Mouse (Mus musculus): ENCODE results near the gene Mdh2.
A peak's percentile ranks its signal among the peaks of the same experiment; 100 is the strongest.

GRCm38 (mm10) chr5:135778471-135779445 lies at the start of gene Mdh2:
- TF ChIP-seq POLR2A (IDR thresholded peaks at IDR 0.05; ENCODE audit: insufficient read length, low read depth): peak; percentile 99
- TF ChIP-seq MAX (IDR thresholded peaks at IDR 0.05; ENCODE audit: low read depth): no peak
- no peak for TF ChIP-seq USF1 (IDR thresholded peaks at IDR 0.05; ENCODE audit: low read depth)
- TF ChIP-seq TCF3 (IDR thresholded peaks at IDR 0.05; ENCODE audit: insufficient read length, low read depth): no peak
- TF ChIP-seq E2F4 (IDR thresholded peaks at IDR 0.05; ENCODE audit: insufficient read depth): no peak
- TF ChIP-seq MYOD1 (IDR thresholded peaks at IDR 0.05; ENCODE audit: control insufficient read depth in 1 of 3, insufficient read length in 2 of 3, low read depth in 2 of 3): no peak
- TF ChIP-seq TCF12 (IDR thresholded peaks at IDR 0.05; ENCODE audit: insufficient read depth, poor library complexity, severe bottlenecking): no peak
- TF ChIP-seq MYOG (IDR thresholded peaks at IDR 0.05; ENCODE audit: control insufficient read depth in 1 of 3, insufficient read depth in 1 of 3, insufficient read length in 2 of 3, low read depth in 2 of 3): no peak
- TF ChIP-seq POLR2AphosphoS2 (IDR thresholded peaks at IDR 0.05; ENCODE audit: insufficient read length, low read depth): peak; percentile 98
- no peak for TF ChIP-seq CEBPB (IDR thresholded peaks at IDR 0.05; ENCODE audit: insufficient read depth, poor library complexity, severe bottlenecking)
